Mouse (Mus musculus) olfactory bulb, adult 2 months (tissue): ENCODE data around the gene Pabpn1l. TPM values are rescaled to one million over a fixed set of nuclear protein-coding genes. Genes with fewer than 3 reads are reported as not detected.
"Not testable (repeated sequence)": the region's sequence is repeated elsewhere in the genome, so short reads cannot be mapped to it uniquely, and the experiment has no call there.

Experiments
- H3K27ac ChIP-seq: fragments of 200-500 bp; 2 replicates; pipeline ENCODE4 v1.5.1; 2012; ENCODE audit warnings: low read depth, low read length; ENCODE audit not compliant: insufficient read depth
- H3K4me1 ChIP-seq: fragments of 200-500 bp; 2 replicates; pipeline ENCODE4 v1.6.1; 2012; ENCODE audit warnings: low read length; ENCODE audit not compliant: control insufficient read depth, insufficient read depth
- H3K4me3 ChIP-seq: fragments of 200-500 bp; 2 replicates; pipeline ENCODE4 v1.5.1; 2012; ENCODE audit warnings: mild to moderate bottlenecking, low read depth, low read length, moderate library complexity; ENCODE audit not compliant: insufficient read depth
- CTCF ChIP-seq: fragments of 200-500 bp; IDR thresholded peaks from 2 replicates; pipeline ENCODE4 v1.5.1; 2012; ENCODE audit warnings: low read depth, mild to moderate bottlenecking, low read length, moderate library complexity; ENCODE audit not compliant: insufficient read depth
- POLR2A ChIP-seq: fragments of 200-500 bp; IDR thresholded peaks from 2 replicates; pipeline ENCODE4 v1.6.1; 2012; ENCODE audit warnings: mild to moderate bottlenecking, low read depth, low read length, moderate library complexity; ENCODE audit not compliant: insufficient read depth
- WGBS: fragments of 180-500 bp; shearing (Covaris S2); methylation state at CpG from one replicate; pipeline ENCODE4 v1.1.7; 2018; 5-methylcytosine and 5-hydroxymethylcytosine counted together
- polyA plus RNA-seq: library from polyadenylated mRNA; stranded (reverse); fragments of >200 nt; gene quantifications from 2 replicates; pipeline ENCODE4 v1.2.4, GENCODE M21; 2012; ENCODE audit warnings: low replicate concordance; ENCODE audit not compliant: missing spikeins, insufficient read depth, insufficient read length

Pabpn1l gene
- polyA plus RNA-seq, 1 experiment: not detected

- Histone ChIP-seq H3K4me3 (no peak overlapping the region), H3K4me1 (peaks cover 22% of the 10 kb centered on the region), H3K27ac (no peak overlapping the region)
- TF ChIP-seq POLR2A (no peak), CTCF (no peak)
- WGBS: 72% methylated on average over 10 of the region's 10 CpGs
Observed at GRCm38 (mm10) chr8:122574667-122575251, 47.8 kb downstream of the Pabpn1l start.

- no peak overlapping the region for H3K4me3 ChIP-seq
- H3K27ac ChIP-seq: no peak overlapping the region
- WGBS: 73% methylated on average over 3 of the region's 3 CpGs
- no peak for TF ChIP-seq CTCF
- no peak for TF ChIP-seq POLR2A
- H3K4me1 ChIP-seq: peaks cover 23% of the 10 kb centered on the region
Observed at GRCm38 (mm10) chr8:122574264-122574663, 48.3 kb downstream of the Pabpn1l start.

- 69% methylated on average over 9 of the region's 9 CpGs for WGBS
- no peak for TF ChIP-seq CTCF
- TF ChIP-seq POLR2A: no peak
- H3K4me3 ChIP-seq: no peak overlapping the region
- H3K27ac ChIP-seq: no peak overlapping the region
- H3K4me1 ChIP-seq: peaks cover 28% of the 10 kb centered on the region
Observed at GRCm38 (mm10) chr8:122573577-122573976, 49.0 kb downstream of the Pabpn1l start.

GRCm38 (mm10) chr8:122573176-122573575, 49.4 kb downstream of the Pabpn1l start:
- H3K27ac ChIP-seq, H3K4me3 ChIP-seq: not testable (repeated sequence)
- peaks cover 28% of the 10 kb centered on the region for H3K4me1 ChIP-seq
- 46% methylated on average over 4 of the region's 4 CpGs for WGBS

- no peak overlapping the region for H3K4me3 ChIP-seq
- H3K27ac ChIP-seq: no peak overlapping the region
- TF ChIP-seq POLR2A (no peak), CTCF (no peak)
- peaks cover 28% of the 10 kb centered on the region for H3K4me1 ChIP-seq
- WGBS: 96% methylated on average over 3 of the region's 3 CpGs
Observed at GRCm38 (mm10) chr8:122572751-122573150, 49.8 kb downstream of the Pabpn1l start.

- Histone ChIP-seq H3K27ac (no peak overlapping the region), H3K4me3 (no peak overlapping the region), H3K4me1 (peaks cover 29% of the 10 kb centered on the region)
- 95% methylated on average over 17 of the region's 17 CpGs for WGBS
- no peak for TF ChIP-seq CTCF
- TF ChIP-seq POLR2A: no peak
Observed at GRCm38 (mm10) chr8:122571750-122572267, 50.7 kb downstream of the Pabpn1l start.

GRCm38 (mm10) chr8:122571153-122571552, 51.4 kb downstream of the Pabpn1l start:
- Histone ChIP-seq H3K4me3 (no peak overlapping the region), H3K4me1 (peaks cover 29% of the 10 kb centered on the region), H3K27ac (no peak overlapping the region)
- TF ChIP-seq CTCF (no peak), POLR2A (no peak)
- whole genome bisulfite sequencing: 94% methylated on average over 11 of the region's 11 CpGs

- no peak overlapping the region for H3K27ac ChIP-seq
- TF ChIP-seq POLR2A: no peak
- TF ChIP-seq CTCF: no peak
- H3K4me3 ChIP-seq: no peak overlapping the region
- H3K4me1 ChIP-seq: peaks cover 18% of the 10 kb centered on the region
- 95% methylated on average over 16 of the region's 16 CpGs for WGBS
Observed at GRCm38 (mm10) chr8:122569996-122570395, 52.5 kb downstream of the Pabpn1l start.

Other genes with a start within 250 kb of the Pabpn1l start
- gene Zc3h18, start 246.1 kb downstream of the Pabpn1l start, polyA plus RNA-seq: not detected in 2 replicates
- gene Il17c, start 200.7 kb downstream of the Pabpn1l start, polyA plus RNA-seq: not detected in 2 replicates
- gene Cyba, start 189.8 kb downstream of the Pabpn1l start, polyA plus RNA-seq: not detected in 2 replicates
- gene Mvd, start 179.3 kb downstream of the Pabpn1l start, polyA plus RNA-seq: not detected in 2 replicates
- gene Snai3, start 162.0 kb downstream of the Pabpn1l start, polyA plus RNA-seq: not detected in 2 replicates
- gene Rnf166, start 146.7 kb downstream of the Pabpn1l start, polyA plus RNA-seq: not detected in 2 replicates
- gene Ctu2, start 146.6 kb downstream of the Pabpn1l start, polyA plus RNA-seq: not detected in 2 replicates
- gene Piezo1, start 71.4 kb downstream of the Pabpn1l start, polyA plus RNA-seq: not detected in 2 replicates
- gene Cdt1, start 54.7 kb downstream of the Pabpn1l start, polyA plus RNA-seq: not detected in 2 replicates
- gene Aprt, start 45.8 kb downstream of the Pabpn1l start, polyA plus RNA-seq: not detected in 2 replicates
- not detected in 2 replicates for gene Galns, start 11.3 kb downstream of the Pabpn1l start, polyA plus RNA-seq
- gene Trappc2l, start 11.1 kb downstream of the Pabpn1l start, polyA plus RNA-seq: not detected in 2 replicates
- not detected in 2 replicates for gene Cbfa2t3, start 76.4 kb upstream of the Pabpn1l start, polyA plus RNA-seq
- not detected in 2 replicates for gene Acsf3, start 152.7 kb upstream of the Pabpn1l start, polyA plus RNA-seq
- not detected in 2 replicates for gene Cdh15, start 225.2 kb upstream of the Pabpn1l start, polyA plus RNA-seq